Comparison of ENCODE assay signal across 7 mouse cellular contexts in genomic region chr4:137913321-137914057, GRCm38 (mm10). TPM values are rescaled to one million over a fixed set of nuclear protein-coding genes. Genes with fewer than 3 reads are reported as not detected.
A peak's percentile ranks its signal among the peaks of the same experiment; 100 is the strongest.
DNase-seq lines count a peak whose midpoint lies in the region; ATAC-seq lines count a peak whose summit lies in the region.

No protein-coding gene starts in this region.

- peak overlapping the region; percentile 64 for H3K4me3 ChIP-seq in hindbrain, embryonic 16.5 days (ENCODE audit: low read length)
- H3K4me3 ChIP-seq in midbrain, embryonic 15.5 days, result peak overlapping the region; percentile 54

- DNase-seq in WW6 (ENCODE audit: low read depth, low spot score) (peak; percentile 31), liver (peak; percentile 90)
- DNase-seq in c-Kit-positive CD71-positive TER-119-positive erythroid progenitor cells, embryonic 14.5 days (ENCODE audit: low spot score), result peak; percentile 54
- DNase-seq in gastrocnemius, postnatal 10 days, result peak; percentile 81
- DNase-seq in spleen, postnatal 4 days (ENCODE audit: low spot score in 2 of 2), result peak; percentile 73 to 86

- peak overlapping the region; percentile 81 for H3K9ac ChIP-seq in hindbrain, embryonic 16.5 days (ENCODE audit: low read depth, low read length)
- H3K9ac ChIP-seq in midbrain, embryonic 15.5 days, result peak overlapping the region; percentile 59

- H3K4me2 ChIP-seq in hindbrain, embryonic 16.5 days (ENCODE audit: low read length), result peak overlapping the region; percentile 97
- H3K4me2 ChIP-seq in midbrain, embryonic 15.5 days, result peak overlapping the region; percentile 94

- peak overlapping the region; percentile 53 for H3K27ac ChIP-seq in hindbrain, embryonic 16.5 days (ENCODE audit: low read depth, low read length)
- H3K27ac ChIP-seq in midbrain, embryonic 15.5 days, result no peak overlapping the region

- H3K4me1 ChIP-seq in hindbrain, embryonic 16.5 days (ENCODE audit: control insufficient read depth, insufficient read depth, low read depth, low read length), result peaks cover 28% of the 10 kb centered on the region
- peaks cover 31% of the 10 kb centered on the region for H3K4me1 ChIP-seq in midbrain, embryonic 15.5 days

- no peaks in the 10 kb centered on the region for H3K9me3 ChIP-seq in hindbrain, embryonic 16.5 days (ENCODE audit: control insufficient read depth, low read length)
- H3K9me3 ChIP-seq in midbrain, embryonic 15.5 days, result no peaks in the 10 kb centered on the region

- peak; percentile 73 for ATAC-seq in hindbrain, embryonic 16.5 days
- ATAC-seq in midbrain, embryonic 15.5 days (replicated peaks), result peak; percentile 79

- no peaks in the 10 kb centered on the region for H3K36me3 ChIP-seq in hindbrain, embryonic 16.5 days (ENCODE audit: control insufficient read depth, insufficient read depth, low read length)
- H3K36me3 ChIP-seq in midbrain, embryonic 15.5 days (replicated peaks), result no peaks in the 10 kb centered on the region

- no peaks in the 10 kb centered on the region for H3K27me3 ChIP-seq in hindbrain, embryonic 16.5 days (replicated peaks; ENCODE audit: control insufficient read depth, insufficient read depth, low read length)
- no peaks in the 10 kb centered on the region for H3K27me3 ChIP-seq in midbrain, embryonic 15.5 days (replicated peaks)

- 1% methylated on average over 48 of the region's 54 CpGs for WGBS in hindbrain, embryonic 16.5 days
- WGBS in midbrain, embryonic 15.5 days, result under 1% methylated on average over 53 of the region's 54 CpGs

RNA-seq across cellular contexts. Expression of gene Ece1, which starts 51.5 kb away (rescaled TPM):
- total RNA-seq in gastrocnemius, postnatal 10 days (2021), result 10 to 100 TPM; 51.8 to 53.6 TPM
- 18.5 and 29.8 TPM in 2 replicates for polyA plus RNA-seq in hindbrain, embryonic 16.5 days (2015; fragmentation: Nextera tagmentation; extraction: Ambion mirVana)
- polyA plus RNA-seq in midbrain, embryonic 15.5 days (2015; fragmentation: Nextera tagmentation; extraction: Ambion mirVana), result 20.7 and 23.1 TPM in 2 replicates

Comparison
In these comparisons a context has a peak if more than half of its experiments do, and no peak if none do; other contexts are left out.
1. DNase-seq: peak in every context shown above with its lines; median percentile 90 in liver; 81 in gastrocnemius, postnatal 10 days; 80 in spleen, postnatal 4 days; 54 in c-Kit-positive CD71-positive TER-119-positive erythroid progenitor cells, embryonic 14.5 days; 31 in WW6.